Mouse (Mus musculus): ENCODE data around the gene Smyd4. TPM values are rescaled to one million over a fixed set of nuclear protein-coding genes. Genes with fewer than 3 reads are reported as not detected.

The Smyd4 gene
- total RNA-seq, 2 experiments from 2014 or later, result 11.6 to 13.7 TPM

- no peak for DNase-seq (ENCODE audit: extremely low spot score in 1 of 2, low spot score in 2 of 2)
- intact Hi-C loops (cut with DNase I), result loop anchor here (10.0 kb wide), 1 partner anchor 98 kb away; no protein-coding TSS in a partner anchor
Observed at GRCm38 (mm10) chr11:75406865-75407264, 58.6 kb downstream of the Smyd4 start.

GRCm38 (mm10) chr11:75409679-75410575, 61.7 kb downstream of the Smyd4 start:
- no peak for DNase-seq (ENCODE audit: extremely low spot score in 1 of 2, low spot score in 2 of 2)
- intact Hi-C loops (cut with DNase I), result loop anchor here (10.0 kb wide), 1 partner anchor 95 kb away; no protein-coding TSS in a partner anchor

- intact Hi-C loops (cut with DNase I), result no loop called here
- no peak for DNase-seq (ENCODE audit: extremely low spot score in 1 of 2, low spot score in 2 of 2)
Observed at GRCm38 (mm10) chr11:75410591-75410990, 62.4 kb downstream of the Smyd4 start.

- intact Hi-C loops (cut with DNase I), result no loop called here
- DNase-seq (ENCODE audit: extremely low spot score in 1 of 2, low spot score in 2 of 2), result peak in 1 of 2 experiments; percentile 54
Observed at GRCm38 (mm10) chr11:75415096-75415495, 66.9 kb downstream of the Smyd4 start.

- no peak for DNase-seq (ENCODE audit: extremely low spot score in 1 of 2, low spot score in 2 of 2)
- intact Hi-C loops (cut with DNase I), result no loop called here
Observed at GRCm38 (mm10) chr11:75415994-75416393, 67.8 kb downstream of the Smyd4 start.

GRCm38 (mm10) chr11:75420037-75420436, 71.8 kb downstream of the Smyd4 start:
- intact Hi-C loops (cut with DNase I), result no loop called here
- DNase-seq (ENCODE audit: extremely low spot score in 1 of 2, low spot score in 2 of 2), result no peak

- DNase-seq (ENCODE audit: extremely low spot score in 1 of 2, low spot score in 2 of 2), result no peak
- intact Hi-C loops (cut with DNase I), result no loop called here
Observed at GRCm38 (mm10) chr11:75420810-75421374, 72.7 kb downstream of the Smyd4 start.

- no peak for DNase-seq (ENCODE audit: extremely low spot score in 1 of 2, low spot score in 2 of 2)
- intact Hi-C loops (cut with DNase I), result no loop called here
Observed at GRCm38 (mm10) chr11:75421375-75422012, 73.3 kb downstream of the Smyd4 start.

- intact Hi-C loops (cut with DNase I), result no loop called here
- DNase-seq (ENCODE audit: extremely low spot score in 1 of 2, low spot score in 2 of 2), result no peak
Observed at GRCm38 (mm10) chr11:75422013-75422792, 74.0 kb downstream of the Smyd4 start, which contains the start of gene Serpinf1. TSS of gene Serpinf1 (minus strand) at chr11:75422701.

GRCm38 (mm10) chr11:75423091-75423490, 74.9 kb downstream of the Smyd4 start:
- intact Hi-C loops (cut with DNase I), result no loop called here
- DNase-seq (ENCODE audit: extremely low spot score in 1 of 2, low spot score in 2 of 2), result no peak

GRCm38 (mm10) chr11:75424033-75424432, 75.8 kb downstream of the Smyd4 start:
- DNase-seq (ENCODE audit: extremely low spot score in 1 of 2, low spot score in 2 of 2), result no peak
- intact Hi-C loops (cut with DNase I), result no loop called here

GRCm38 (mm10) chr11:75424459-75424858, 76.2 kb downstream of the Smyd4 start:
- no peak for DNase-seq (ENCODE audit: extremely low spot score in 1 of 2, low spot score in 2 of 2)
- intact Hi-C loops (cut with DNase I), result no loop called here

GRCm38 (mm10) chr11:75429019-75429705, 80.9 kb downstream of the Smyd4 start:
- intact Hi-C loops (cut with DNase I), result no loop called here
- DNase-seq (ENCODE audit: extremely low spot score in 1 of 2, low spot score in 2 of 2), result no peak

- peak; percentile 81 to 82 for DNase-seq (ENCODE audit: extremely low spot score in 1 of 2, low spot score in 2 of 2)
- intact Hi-C loops (cut with DNase I), result no loop called here
Observed at GRCm38 (mm10) chr11:75431307-75431706, 83.1 kb downstream of the Smyd4 start.

- intact Hi-C loops (cut with DNase I), result no loop called here
- no peak for DNase-seq (ENCODE audit: extremely low spot score in 1 of 2, low spot score in 2 of 2)
Observed at GRCm38 (mm10) chr11:75434138-75434537, 85.9 kb downstream of the Smyd4 start.

- intact Hi-C loops (cut with DNase I), result no loop called here
- no peak for DNase-seq (ENCODE audit: extremely low spot score in 1 of 2, low spot score in 2 of 2)
Observed at GRCm38 (mm10) chr11:75438194-75438593, 90.0 kb downstream of the Smyd4 start.

GRCm38 (mm10) chr11:75438804-75439203, 90.6 kb downstream of the Smyd4 start:
- no peak for DNase-seq (ENCODE audit: extremely low spot score in 1 of 2, low spot score in 2 of 2)
- intact Hi-C loops (cut with DNase I), result no loop called here

- no peak for DNase-seq (ENCODE audit: extremely low spot score in 1 of 2, low spot score in 2 of 2)
- intact Hi-C loops (cut with DNase I), result no loop called here
Observed at GRCm38 (mm10) chr11:75439363-75439762, 91.1 kb downstream of the Smyd4 start, which contains the start of gene Serpinf2. TSS of gene Serpinf2 (minus strand) at chr11:75439591.
